ENCODE assay signal across 23 mouse cellular contexts in genomic region chr10:123751676-123752280, GRCm38 (mm10).
DNase-seq lines count a peak whose midpoint lies in the region; ATAC-seq and TF ChIP-seq lines count a peak whose summit lies in the region.
"Had no signal": no experiment of that assay in that cellular context is flagged by ENCODE, and none has a peak within 500 bp of the region (broad histone marks: within the 10 kb centered on the region; RNA-seq: fewer than 3 reads in every experiment).

No protein-coding gene starts in this region.

- no peaks in the 10 kb centered on the region for H3K9me3 ChIP-seq in forebrain, embryonic 13.5 days (replicated peaks)
- H3K9me3 ChIP-seq in forebrain, embryonic 12.5 days = no peaks in the 10 kb centered on the region
- no peaks in the 10 kb centered on the region for H3K9me3 ChIP-seq in forebrain, postnatal 0 days (ENCODE audit: low read length)
- H3K9me3 ChIP-seq in hindbrain, postnatal 0 days (ENCODE audit: low read length) = no peaks in the 10 kb centered on the region
- H3K9me3 ChIP-seq in intestine, embryonic 15.5 days = no peaks in the 10 kb centered on the region
- no peaks in the 10 kb centered on the region for H3K9me3 ChIP-seq in midbrain, embryonic 16.5 days (replicated peaks; ENCODE audit: control insufficient read depth, low read length, poor library complexity, severe bottlenecking)
- H3K9me3 ChIP-seq: embryonic facial prominence, embryonic 10.5 days; heart, embryonic 12.5 days; limb, embryonic 10.5 days had no signal

- no peak overlapping the region for H3K4me2 ChIP-seq in forebrain, embryonic 13.5 days
- H3K4me2 ChIP-seq in forebrain, embryonic 12.5 days = no peak overlapping the region
- H3K4me2 ChIP-seq in forebrain, postnatal 0 days (ENCODE audit: low read depth) = no peak overlapping the region
- no peak overlapping the region for H3K4me2 ChIP-seq in hindbrain, postnatal 0 days (ENCODE audit: low read depth, low read length)
- no peak overlapping the region for H3K4me2 ChIP-seq in intestine, embryonic 15.5 days (replicated peaks)
- no peak overlapping the region for H3K4me2 ChIP-seq in midbrain, embryonic 16.5 days (ENCODE audit: low read length)
- H3K4me2 ChIP-seq: heart, embryonic 12.5 days had no signal

- peak; percentile 68 for ATAC-seq in forebrain, embryonic 13.5 days
- ATAC-seq in forebrain, embryonic 12.5 days (ENCODE audit: low FRiP score) = no peak
- no peak for ATAC-seq in forebrain, postnatal 0 days
- no peak for ATAC-seq in hindbrain, postnatal 0 days
- ATAC-seq in intestine, embryonic 15.5 days = no peak
- no peak for ATAC-seq in midbrain, embryonic 16.5 days
- ATAC-seq: inflammation-experienced regulatory T-cells, adult 6 months had no signal

- peak; percentile 9 for DNase-seq in retina, postnatal 1 day
- DNase-seq in retina, embryonic 14.5 days (ENCODE audit: low spot score) = no peak
- peak; percentile 51 for DNase-seq in forebrain, postnatal 0 days
- DNase-seq in hindbrain, postnatal 0 days (ENCODE audit: low spot score) = peak; percentile 11
- DNase-seq: adrenal gland, postnatal 36 days; cerebellum, adult 9-11 months; gastrocnemius, postnatal 10 days; heart, adult 11 months; heart, postnatal 14 days; kidney, adult 8-10 months; layer of hippocampus, adult 9-11 months; lung, adult 18-20 months had no signal

- no peaks in the 10 kb centered on the region for H3K27me3 ChIP-seq in forebrain, embryonic 13.5 days
- H3K27me3 ChIP-seq in forebrain, embryonic 12.5 days = no peaks in the 10 kb centered on the region
- no peaks in the 10 kb centered on the region for H3K27me3 ChIP-seq in forebrain, postnatal 0 days (ENCODE audit: insufficient read depth, low read length)
- no peaks in the 10 kb centered on the region for H3K27me3 ChIP-seq in hindbrain, postnatal 0 days (ENCODE audit: insufficient read depth, low read length)
- no peaks in the 10 kb centered on the region for H3K27me3 ChIP-seq in intestine, embryonic 15.5 days (replicated peaks)
- no peaks in the 10 kb centered on the region for H3K27me3 ChIP-seq in midbrain, embryonic 16.5 days (ENCODE audit: control insufficient read depth, insufficient read depth, low read depth, low read length)
- H3K27me3 ChIP-seq: CH12.LX; heart, embryonic 12.5 days; megakaryocyte, embryonic 14.5 days had no signal

- no peak overlapping the region for H3K4me3 ChIP-seq in forebrain, embryonic 13.5 days
- no peak overlapping the region for H3K4me3 ChIP-seq in forebrain, embryonic 12.5 days (replicated peaks)
- no peak overlapping the region for H3K4me3 ChIP-seq in forebrain, postnatal 0 days (ENCODE audit: low read depth, low read length)
- H3K4me3 ChIP-seq in hindbrain, postnatal 0 days (ENCODE audit: low read length) = no peak overlapping the region
- no peak overlapping the region for H3K4me3 ChIP-seq in intestine, embryonic 15.5 days (replicated peaks)
- no peak overlapping the region for H3K4me3 ChIP-seq in midbrain, embryonic 16.5 days (ENCODE audit: low read depth, low read length)
- H3K4me3 ChIP-seq: embryonic facial prominence, embryonic 10.5 days; heart, embryonic 12.5 days; limb, embryonic 10.5 days; megakaryocyte, embryonic 14.5 days had no signal

- no peaks in the 10 kb centered on the region for H3K36me3 ChIP-seq in forebrain, embryonic 13.5 days (ENCODE audit: poor library complexity, severe bottlenecking)
- H3K36me3 ChIP-seq in forebrain, embryonic 12.5 days (replicated peaks) = no peaks in the 10 kb centered on the region
- H3K36me3 ChIP-seq in forebrain, postnatal 0 days (ENCODE audit: insufficient read depth) = no peaks in the 10 kb centered on the region
- no peaks in the 10 kb centered on the region for H3K36me3 ChIP-seq in hindbrain, postnatal 0 days (ENCODE audit: insufficient read depth, low read length)
- H3K36me3 ChIP-seq in intestine, embryonic 15.5 days = no peaks in the 10 kb centered on the region
- H3K36me3 ChIP-seq in midbrain, embryonic 16.5 days (ENCODE audit: control insufficient read depth, insufficient read depth, low read length) = no peaks in the 10 kb centered on the region
- H3K36me3 ChIP-seq: embryonic facial prominence, embryonic 10.5 days; heart, embryonic 12.5 days; limb, embryonic 10.5 days had no signal

- WGBS in forebrain, embryonic 13.5 days = 50% methylated on average over 6 of the region's 6 CpGs
- 54% methylated on average over 6 of the region's 6 CpGs for WGBS in forebrain, embryonic 12.5 days
- WGBS in forebrain, postnatal 0 days = 35% methylated on average over 6 of the region's 6 CpGs
- 50% methylated on average over 6 of the region's 6 CpGs for WGBS in hindbrain, postnatal 0 days
- WGBS in intestine, embryonic 15.5 days = 67% methylated on average over 6 of the region's 6 CpGs
- WGBS in midbrain, embryonic 16.5 days = 54% methylated on average over 6 of the region's 6 CpGs

- no peak overlapping the region for H3K9ac ChIP-seq in forebrain, embryonic 13.5 days
- H3K9ac ChIP-seq in forebrain, embryonic 12.5 days = no peak overlapping the region
- no peak overlapping the region for H3K9ac ChIP-seq in forebrain, postnatal 0 days
- H3K9ac ChIP-seq in hindbrain, postnatal 0 days (replicated peaks; ENCODE audit: low read length) = no peak overlapping the region
- no peak overlapping the region for H3K9ac ChIP-seq in intestine, embryonic 15.5 days
- H3K9ac ChIP-seq in midbrain, embryonic 16.5 days (ENCODE audit: low read depth, low read length) = no peak overlapping the region
- H3K9ac ChIP-seq: heart, embryonic 12.5 days had no signal

- TF ChIP-seq CTCF in forebrain, postnatal 0 days (IDR thresholded peaks at IDR 0.05; ENCODE audit: low read depth) = no peak
- no peak for TF ChIP-seq CTCF in hindbrain, postnatal 0 days (IDR thresholded peaks at IDR 0.05; ENCODE audit: low read depth)

- no peak overlapping the region; the same call in 1 of the 2 replicates for H3K27ac ChIP-seq in forebrain, embryonic 13.5 days
- H3K27ac ChIP-seq in forebrain, embryonic 12.5 days = no peak overlapping the region
- no peak overlapping the region for H3K27ac ChIP-seq in forebrain, postnatal 0 days (ENCODE audit: low read depth, low read length)
- no peak overlapping the region for H3K27ac ChIP-seq in hindbrain, postnatal 0 days
- H3K27ac ChIP-seq in intestine, embryonic 15.5 days = no peak overlapping the region
- no peak overlapping the region for H3K27ac ChIP-seq in midbrain, embryonic 16.5 days (ENCODE audit: low read length)
- H3K27ac ChIP-seq: embryonic facial prominence, embryonic 10.5 days; limb, embryonic 10.5 days; stomach, postnatal 0 days had no signal

- H3K4me1 ChIP-seq in forebrain, embryonic 13.5 days = peaks cover 5% of the 10 kb centered on the region
- H3K4me1 ChIP-seq in forebrain, embryonic 12.5 days = 0 out of 2 replicates have a peak, but pooled peaks cover 5% of the 10 kb centered on the region
- no peaks in the 10 kb centered on the region for H3K4me1 ChIP-seq in forebrain, postnatal 0 days (ENCODE audit: insufficient read depth)
- no peaks in the 10 kb centered on the region for H3K4me1 ChIP-seq in hindbrain, postnatal 0 days (ENCODE audit: insufficient read depth, low read length)
- no peaks in the 10 kb centered on the region for H3K4me1 ChIP-seq in intestine, embryonic 15.5 days (replicated peaks)
- H3K4me1 ChIP-seq in midbrain, embryonic 16.5 days (ENCODE audit: control insufficient read depth, insufficient read depth, low read length) = no peaks in the 10 kb centered on the region
- H3K4me1 ChIP-seq: embryonic facial prominence, embryonic 10.5 days; heart, embryonic 12.5 days; megakaryocyte, embryonic 14.5 days had no signal
